Mouse (Mus musculus): ENCODE data around the gene Ano1.

Gene Ano1

GRCm38 (mm10) chr7:144764537-144765282 is 12.9 kb upstream of the Ano1 start:
- peak; percentile 82 for DNase-seq

- DNase-seq: no peak
Observed at GRCm38 (mm10) chr7:144764013-144764412, 12.2 kb upstream of the Ano1 start.

- no peak for DNase-seq
Observed at GRCm38 (mm10) chr7:144762496-144763235, 10.9 kb upstream of the Ano1 start.

GRCm38 (mm10) chr7:144760228-144760627 is 8.5 kb upstream of the Ano1 start:
- no peak for DNase-seq

GRCm38 (mm10) chr7:144759455-144759854 is 7.7 kb upstream of the Ano1 start:
- DNase-seq: no peak

- no peak for DNase-seq
Observed at GRCm38 (mm10) chr7:144755511-144756378, 4.0 kb upstream of the Ano1 start.

- DNase-seq: no peak
Observed at GRCm38 (mm10) chr7:144754722-144755121, 2.9 kb upstream of the Ano1 start.

GRCm38 (mm10) chr7:144753657-144754031 is 1.9 kb upstream of the Ano1 start:
- DNase-seq: no peak

GRCm38 (mm10) chr7:144752919-144753656 is 1.3 kb upstream of the Ano1 start:
- DNase-seq: no peak

- no peak for DNase-seq
Observed at GRCm38 (mm10) chr7:144747756-144748155, 4.0 kb downstream of the Ano1 start.

- DNase-seq: no peak
Observed at GRCm38 (mm10) chr7:144746466-144746865, 5.3 kb downstream of the Ano1 start.

- no peak for DNase-seq
Observed at GRCm38 (mm10) chr7:144743874-144744273, 7.9 kb downstream of the Ano1 start.

- no peak for DNase-seq
Observed at GRCm38 (mm10) chr7:144740643-144741042, 11.1 kb downstream of the Ano1 start.

GRCm38 (mm10) chr7:144739810-144740209 is 12.0 kb downstream of the Ano1 start:
- DNase-seq: no peak

GRCm38 (mm10) chr7:144738357-144738798 is 13.4 kb downstream of the Ano1 start:
- DNase-seq: no peak

GRCm38 (mm10) chr7:144731897-144732291 is 19.9 kb downstream of the Ano1 start:
- no peak for DNase-seq

- DNase-seq: no peak
Observed at GRCm38 (mm10) chr7:144731182-144731896, 20.4 kb downstream of the Ano1 start.

- no peak for DNase-seq
Observed at GRCm38 (mm10) chr7:144724283-144724682, 27.5 kb downstream of the Ano1 start.

GRCm38 (mm10) chr7:144719956-144720355 is 31.8 kb downstream of the Ano1 start:
- DNase-seq: no peak

- no peak for DNase-seq
Observed at GRCm38 (mm10) chr7:144717736-144718135, 34.0 kb downstream of the Ano1 start.

- no peak for DNase-seq
Observed at GRCm38 (mm10) chr7:144697870-144698269, 53.9 kb downstream of the Ano1 start.

All from cerebellum, adult 11-12 months (tissue).